Mouse (Mus musculus) brown adipose tissue, adult 24 weeks (tissue): ENCODE results near the gene Cdc42bpb. TPM values are rescaled to one million over a fixed set of nuclear protein-coding genes. Genes with fewer than 3 reads are reported as not detected.

Experiments
- H3K27ac ChIP-seq: fragments of 200-500 bp; replicated peaks from 2 replicates; pipeline ENCODE4 v1.5.1; 2012; ENCODE audit warnings: low read depth, mild to moderate bottlenecking, low read length
- H3K4me1 ChIP-seq: fragments of 200-500 bp; 2 replicates; pipeline ENCODE4 v1.6.1; 2012; ENCODE audit warnings: low read length, mixed read lengths; ENCODE audit not compliant: control insufficient read depth, insufficient read depth, insufficient read length
- H3K4me3 ChIP-seq: fragments of 200-500 bp; 2 replicates; pipeline ENCODE4 v1.5.1; 2012; ENCODE audit warnings: low read depth, mild to moderate bottlenecking, low read length, moderate library complexity; ENCODE audit not compliant: insufficient read depth
- polyA plus RNA-seq: library from polyadenylated mRNA; stranded (reverse); fragments of >200 nt; gene quantifications from 2 replicates; pipeline ENCODE4 v1.2.4, GENCODE M21; 2012; ENCODE audit not compliant: missing spikeins, insufficient read depth, insufficient read length

Gene Cdc42bpb
- polyA plus RNA-seq, 1 experiment = 24.1 TPM

GRCm38 (mm10) chr12:111270629-111271277 is 106.8 kb downstream of the Cdc42bpb start, which contains the start of gene Amn:
Gene Amn, plus strand, starts transcription at chr12:111271095.
- Histone ChIP-seq H3K4me3 (no peak within 1 kb of the TSS), H3K4me1 (peaks cover 3% of the 10 kb centered on the region; the same call in 1 of the 2 replicates), H3K27ac (no peak within 1 kb of the TSS)

- H3K27ac ChIP-seq = no peak overlapping the region
- H3K4me3 ChIP-seq = no peak overlapping the region
- no peaks in the 10 kb centered on the region for H3K4me1 ChIP-seq
Measured at GRCm38 (mm10) chr12:111267673-111268325, 109.7 kb downstream of the Cdc42bpb start.

- no peaks in the 10 kb centered on the region for H3K4me1 ChIP-seq
- H3K27ac ChIP-seq = no peak overlapping the region
- H3K4me3 ChIP-seq = no peak overlapping the region
Measured at GRCm38 (mm10) chr12:111266592-111266991, 110.9 kb downstream of the Cdc42bpb start.

- Histone ChIP-seq H3K4me3 (no peak overlapping the region), H3K4me1 (no peaks in the 10 kb centered on the region), H3K27ac (no peak overlapping the region)
Measured at GRCm38 (mm10) chr12:111265212-111265611, 112.3 kb downstream of the Cdc42bpb start.

- H3K4me1 ChIP-seq = no peaks in the 10 kb centered on the region
- H3K4me3 ChIP-seq = no peak overlapping the region
- H3K27ac ChIP-seq = no peak overlapping the region
Measured at GRCm38 (mm10) chr12:111263650-111264049, 113.9 kb downstream of the Cdc42bpb start.

- no peak overlapping the region for H3K4me3 ChIP-seq
Measured at GRCm38 (mm10) chr12:111251227-111251626, 126.3 kb downstream of the Cdc42bpb start.

GRCm38 (mm10) chr12:111250116-111250515 is 127.4 kb downstream of the Cdc42bpb start:
- no peak overlapping the region for H3K27ac ChIP-seq
- no peak overlapping the region for H3K4me3 ChIP-seq
- H3K4me1 ChIP-seq = no peaks in the 10 kb centered on the region

More at GRCm38 (mm10) chr12:111251227-111251626, 126.3 kb downstream of the Cdc42bpb start:
- H3K27ac ChIP-seq = no peak overlapping the region
- H3K4me1 ChIP-seq = no peaks in the 10 kb centered on the region

GRCm38 (mm10) chr12:111249095-111249494 is 128.4 kb downstream of the Cdc42bpb start:
- Histone ChIP-seq H3K27ac (no peak overlapping the region), H3K4me3 (no peak overlapping the region), H3K4me1 (no peaks in the 10 kb centered on the region)

GRCm38 (mm10) chr12:111246808-111247464 is 130.6 kb downstream of the Cdc42bpb start:
- H3K4me3 ChIP-seq = no peak overlapping the region
- H3K27ac ChIP-seq = no peak overlapping the region
- no peaks in the 10 kb centered on the region for H3K4me1 ChIP-seq

GRCm38 (mm10) chr12:111245070-111245469 is 132.4 kb downstream of the Cdc42bpb start:
- H3K4me3 ChIP-seq = no peak overlapping the region
- H3K4me1 ChIP-seq = no peaks in the 10 kb centered on the region
- H3K27ac ChIP-seq = no peak overlapping the region

GRCm38 (mm10) chr12:111243733-111244132 is 133.8 kb downstream of the Cdc42bpb start:
- Histone ChIP-seq H3K27ac (no peak overlapping the region), H3K4me1 (no peaks in the 10 kb centered on the region), H3K4me3 (no peak overlapping the region)

Other genes with a start within 250 kb of the Cdc42bpb start
- gene Traf3, start 211.3 kb downstream of the Cdc42bpb start, polyA plus RNA-seq = 4.7 and 5.1 TPM in 2 replicates
- not detected in 2 replicates for gene 4930595D18Rik, start 193.2 kb downstream of the Cdc42bpb start, polyA plus RNA-seq
- gene Amn, start 106.6 kb downstream of the Cdc42bpb start, polyA plus RNA-seq = not detected in 2 replicates
- not detected in 2 replicates for gene Lbhd2, start 29.1 kb upstream of the Cdc42bpb start, polyA plus RNA-seq
- gene Exoc3l4, start 39.3 kb upstream of the Cdc42bpb start, polyA plus RNA-seq = not detected in 2 replicates
- 3.3 and 3.6 TPM in 2 replicates for gene Tnfaip2, start 64.8 kb upstream of the Cdc42bpb start, polyA plus RNA-seq
- not detected in 2 replicates for gene Gm266, start 108.1 kb upstream of the Cdc42bpb start, polyA plus RNA-seq
- 216 and 330 TPM in 2 replicates for gene Eif5, start 160.3 kb upstream of the Cdc42bpb start, polyA plus RNA-seq
- 25.9 and 31.0 TPM in 2 replicates for gene Mark3, start 196.8 kb upstream of the Cdc42bpb start, polyA plus RNA-seq